Mouse (Mus musculus) thymus, adult 2 months (tissue): ENCODE data around the gene Homer2. TPM values are rescaled to one million over a fixed set of nuclear protein-coding genes. Genes with fewer than 3 reads are reported as not detected.

Experiments used
- DNase-seq: peaks from one replicate; pipeline ENCODE4 v3.0.0; 2021
- H3K27ac ChIP-seq: fragments of 200-500 bp; 2 replicates; pipeline ENCODE4 v1.5.1; 2012; ENCODE audit warnings: low read length, control low read depth; ENCODE audit not compliant: control insufficient read depth, insufficient read depth
- H3K27me3 ChIP-seq: fragments of 200-500 bp; 2 replicates; pipeline ENCODE4 v1.6.1; 2012; ENCODE audit warnings: mild to moderate bottlenecking, low read length, moderate library complexity, mixed read lengths; ENCODE audit not compliant: control insufficient read depth, insufficient read depth
- H3K36me3 ChIP-seq: fragments of 200-500 bp; 2 replicates; pipeline ENCODE4 v1.6.1; 2012; ENCODE audit warnings: mild to moderate bottlenecking, low read length, moderate library complexity; ENCODE audit not compliant: control insufficient read depth, insufficient read depth
- H3K4me1 ChIP-seq: fragments of 200-500 bp; replicated peaks from 2 replicates; pipeline ENCODE4 v1.6.1; 2012; ENCODE audit warnings: low read length; ENCODE audit not compliant: control insufficient read depth, insufficient read depth
- H3K4me3 ChIP-seq: fragments of 200-500 bp; 2 replicates; pipeline ENCODE4 v1.5.1; 2012; ENCODE audit warnings: mild to moderate bottlenecking, low read length, control low read depth, moderate library complexity; ENCODE audit not compliant: control insufficient read depth, insufficient read depth
- CTCF ChIP-seq: fragments of 200-500 bp; IDR thresholded peaks from 2 replicates; pipeline ENCODE4 v1.5.1; 2012; ENCODE audit warnings: mild to moderate bottlenecking, control low read depth, low read length, moderate library complexity, borderline replicate concordance; ENCODE audit not compliant: control insufficient read depth, poor library complexity, insufficient read depth; ENCODE audit errors: extremely low read depth
- POLR2A ChIP-seq: fragments of 200-500 bp; IDR thresholded peaks from 2 replicates; pipeline ENCODE4 v1.6.1; 2012; ENCODE audit warnings: mild to moderate bottlenecking, low read length, control low read depth, moderate library complexity; ENCODE audit not compliant: control insufficient read depth, poor library complexity, insufficient read depth; ENCODE audit errors: extremely low read depth
- WGBS: fragments of 180-500 bp; shearing (Covaris S2); methylation state at CpG from one replicate; pipeline ENCODE4 v1.1.7; 2018; 5-methylcytosine and 5-hydroxymethylcytosine counted together
- polyA plus RNA-seq: library from polyadenylated mRNA; depleted of rRNA; stranded (reverse); fragments of >200 nt; gene quantifications from 2 replicates; pipeline ENCODE4 v1.2.3, GENCODE M21; 2012

The Homer2 gene
- polyA plus RNA-seq, 1 experiment, result 2.4 TPM

- no peak for DNase-seq
- Histone ChIP-seq H3K36me3 (no peaks in the 10 kb centered on the region), H3K4me3 (no peak overlapping the region), H3K27me3 (no peaks in the 10 kb centered on the region), H3K4me1 (no peaks in the 10 kb centered on the region), H3K27ac (no peak overlapping the region)
- 93% methylated on average over 10 of the region's 10 CpGs for WGBS
- TF ChIP-seq CTCF (no peak), POLR2A (no peak)
Observed at GRCm38 (mm10) chr7:81723851-81724250, 16.5 kb upstream of the Homer2 start.

- no peak for DNase-seq
- Histone ChIP-seq H3K36me3 (no peaks in the 10 kb centered on the region), H3K4me3 (no peak overlapping the region), H3K27me3 (no peaks in the 10 kb centered on the region), H3K4me1 (no peaks in the 10 kb centered on the region), H3K27ac (no peak overlapping the region)
- 87% methylated on average over 5 of the region's 5 CpGs for WGBS
- TF ChIP-seq CTCF, result no peak
- TF ChIP-seq POLR2A, result no peak
Observed at GRCm38 (mm10) chr7:81721271-81721670, 13.9 kb upstream of the Homer2 start.

- TF ChIP-seq POLR2A (no peak), CTCF (no peak)
- WGBS, result 97% methylated on average over 1 of the region's 1 CpGs
- H3K4me3 ChIP-seq, result no peak overlapping the region
- no peak for DNase-seq
- H3K4me1 ChIP-seq, result no peaks in the 10 kb centered on the region
- H3K27me3 ChIP-seq, result no peaks in the 10 kb centered on the region
- H3K36me3 ChIP-seq, result no peaks in the 10 kb centered on the region
- H3K27ac ChIP-seq, result no peak overlapping the region
Observed at GRCm38 (mm10) chr7:81719216-81719661, 11.9 kb upstream of the Homer2 start.

- TF ChIP-seq CTCF, result no peak
- no peak for TF ChIP-seq POLR2A
- H3K4me1 ChIP-seq, result no peaks in the 10 kb centered on the region
- WGBS, result 100% methylated on average over 1 of the region's 1 CpGs
Observed at GRCm38 (mm10) chr7:81718657-81719056, 11.3 kb upstream of the Homer2 start.

GRCm38 (mm10) chr7:81710166-81710565 is 2.8 kb upstream of the Homer2 start:
- peaks cover 9% of the 10 kb centered on the region; the same call in 1 of the 2 replicates for H3K27me3 ChIP-seq
- H3K4me3 ChIP-seq, result no peak overlapping the region
- peaks cover 4% of the 10 kb centered on the region; the same call in 1 of the 2 replicates for H3K4me1 ChIP-seq
- DNase-seq, result no peak
- no peak for TF ChIP-seq CTCF
- 92% methylated on average over 4 of the region's 4 CpGs for WGBS
- H3K27ac ChIP-seq, result no peak overlapping the region
- no peaks in the 10 kb centered on the region for H3K36me3 ChIP-seq

More at GRCm38 (mm10) chr7:81718657-81719056, 11.3 kb upstream of the Homer2 start:
- no peak overlapping the region for H3K27ac ChIP-seq
- H3K4me3 ChIP-seq, result no peak overlapping the region
- DNase-seq, result no peak
- H3K27me3 ChIP-seq, result no peaks in the 10 kb centered on the region
- H3K36me3 ChIP-seq, result no peaks in the 10 kb centered on the region

- peaks cover 9% of the 10 kb centered on the region; the same call in 1 of the 2 replicates for H3K27me3 ChIP-seq
- no peak overlapping the region for H3K4me3 ChIP-seq
- TF ChIP-seq POLR2A (no peak), CTCF (no peak)
- no peaks in the 10 kb centered on the region for H3K36me3 ChIP-seq
- no peak for DNase-seq
- H3K4me1 ChIP-seq, result peaks cover 4% of the 10 kb centered on the region; the same call in 1 of the 2 replicates
- no peak overlapping the region for H3K27ac ChIP-seq
Observed at GRCm38 (mm10) chr7:81708165-81708564, 838 bp upstream of the Homer2 start.
